Mouse (Mus musculus): ENCODE measurements around the gene Emx2. TPM values are rescaled to one million over a fixed set of nuclear protein-coding genes. Genes with fewer than 3 reads are reported as not detected.

Emx2 gene
- 10 to 100 TPM; 14.5 to 15.6 TPM for total RNA-seq (2021)
- long read RNA-seq, experiment 1, transcript Emx2-201 (3 exons, 2,916 nt): major isoform, 11 of 20 reads
- long read RNA-seq, experiment 1, partial matches to known transcripts: 0 of 20 reads
- long read RNA-seq, experiment 1, other reads (novel, unspliced or antisense): 9 of 20 reads
- long read RNA-seq, experiment 2, transcript Emx2-201 (3 exons, 2,916 nt): major isoform, 5 of 12 reads
- long read RNA-seq, experiment 2, partial matches to known transcripts: 1 of 12 reads
- long read RNA-seq, experiment 2, other reads (novel, unspliced or antisense): 6 of 12 reads

GRCm38 (mm10) chr19:59457951-59458742 is at the start of gene Emx2:
Gene Emx2, plus strand, starts transcription at chr19:59458372.
- Histone ChIP-seq H3K27ac (peak within 1 kb of the TSS; percentile 63), H3K4me3 (peak within 1 kb of the TSS; percentile 50)
- TF ChIP-seq CTCF (IDR thresholded peaks at IDR 0.05): no peak
- intact Hi-C loops (cut with DNase I): loop anchor here (2.0 to 5.0 kb wide), 3 partner anchors 69 to 485 kb away; partner anchors contain the start of gene Rab11fip2
- peak; percentile 58 to 63 for DNase-seq (ENCODE audit: extremely low spot score in 1 of 2, low spot score in 2 of 2)

- H3K4me3 ChIP-seq: no peak overlapping the region
- no peak; the same call in 1 of the 2 replicates for TF ChIP-seq CTCF (IDR thresholded peaks at IDR 0.05)
- intact Hi-C loops (cut with DNase I): loop anchor here (10.0 kb wide), 1 partner anchor 931 kb away; no protein-coding TSS in a partner anchor
- H3K27ac ChIP-seq: no peak overlapping the region
- no peak for DNase-seq (ENCODE audit: extremely low spot score in 1 of 2, low spot score in 2 of 2)
Measured at GRCm38 (mm10) chr19:59414128-59414527, 44.0 kb upstream of the Emx2 start.

GRCm38 (mm10) chr19:59418024-59418423 is 40.1 kb upstream of the Emx2 start:
- peak; percentile 88 for TF ChIP-seq CTCF (IDR thresholded peaks at IDR 0.05)
- intact Hi-C loops (cut with DNase I): loop anchor here (1.0 to 10.0 kb wide), 4 partner anchors 726 to 999 kb away; no protein-coding TSS in a partner anchor
- H3K4me3 ChIP-seq: peak overlapping the region; percentile 27
- DNase-seq (ENCODE audit: extremely low spot score in 1 of 2, low spot score in 2 of 2): peak; percentile 91 to 95
- H3K27ac ChIP-seq: no peak overlapping the region

- no peak overlapping the region for H3K4me3 ChIP-seq
- no peak for DNase-seq (ENCODE audit: extremely low spot score in 1 of 2, low spot score in 2 of 2)
- intact Hi-C loops (cut with DNase I): loop anchor here (1.0 to 10.0 kb wide), 4 partner anchors 726 to 998 kb away; no protein-coding TSS in a partner anchor
- no peak overlapping the region for H3K27ac ChIP-seq
- no peak for TF ChIP-seq CTCF (IDR thresholded peaks at IDR 0.05)
Measured at GRCm38 (mm10) chr19:59418671-59419070, 39.5 kb upstream of the Emx2 start.

GRCm38 (mm10) chr19:59422393-59422792 is 35.8 kb upstream of the Emx2 start:
- no peak for DNase-seq (ENCODE audit: extremely low spot score in 1 of 2, low spot score in 2 of 2)
- no peak for TF ChIP-seq CTCF (IDR thresholded peaks at IDR 0.05)
- H3K27ac ChIP-seq: no peak overlapping the region
- no peak overlapping the region for H3K4me3 ChIP-seq
- intact Hi-C loops (cut with DNase I): no loop called here

- Histone ChIP-seq H3K4me3 (no peak overlapping the region), H3K27ac (no peak overlapping the region)
- DNase-seq (ENCODE audit: extremely low spot score in 1 of 2, low spot score in 2 of 2): no peak
- TF ChIP-seq CTCF (IDR thresholded peaks at IDR 0.05): no peak
- intact Hi-C loops (cut with DNase I): no loop called here
Measured at GRCm38 (mm10) chr19:59423685-59424084, 34.5 kb upstream of the Emx2 start.

- H3K4me3 ChIP-seq: no peak overlapping the region
- no peak for DNase-seq (ENCODE audit: extremely low spot score in 1 of 2, low spot score in 2 of 2)
- intact Hi-C loops (cut with DNase I): no loop called here
- H3K27ac ChIP-seq: no peak overlapping the region
- no peak for TF ChIP-seq CTCF (IDR thresholded peaks at IDR 0.05)
Measured at GRCm38 (mm10) chr19:59424975-59425374, 33.2 kb upstream of the Emx2 start.

- intact Hi-C loops (cut with DNase I): no loop called here
- no peak overlapping the region for H3K27ac ChIP-seq
- DNase-seq (ENCODE audit: extremely low spot score in 1 of 2, low spot score in 2 of 2): no peak
- H3K4me3 ChIP-seq: no peak overlapping the region
- no peak for TF ChIP-seq CTCF (IDR thresholded peaks at IDR 0.05)
Measured at GRCm38 (mm10) chr19:59432286-59432685, 25.9 kb upstream of the Emx2 start.

GRCm38 (mm10) chr19:59450561-59451135 is 7.5 kb upstream of the Emx2 start:
- no peak for TF ChIP-seq CTCF (IDR thresholded peaks at IDR 0.05)
- DNase-seq (ENCODE audit: extremely low spot score in 1 of 2, low spot score in 2 of 2): no peak
- intact Hi-C loops (cut with DNase I): loop anchor here (5.0 kb wide), 1 partner anchor 292 kb away; no protein-coding TSS in a partner anchor
- Histone ChIP-seq H3K27ac (no peak overlapping the region), H3K4me3 (no peak overlapping the region)

GRCm38 (mm10) chr19:59451441-59451951 is 6.7 kb upstream of the Emx2 start:
- TF ChIP-seq CTCF (IDR thresholded peaks at IDR 0.05): no peak
- intact Hi-C loops (cut with DNase I): loop anchor here (5.0 kb wide), 1 partner anchor 291 kb away; no protein-coding TSS in a partner anchor
- Histone ChIP-seq H3K27ac (no peak overlapping the region), H3K4me3 (peak overlapping the region; percentile 21; the same call in 1 of the 2 replicates)
- DNase-seq (ENCODE audit: extremely low spot score in 1 of 2, low spot score in 2 of 2): no peak

- H3K4me3 ChIP-seq: no peak overlapping the region
- intact Hi-C loops (cut with DNase I): loop anchor here (5.0 kb wide), 1 partner anchor 290 kb away; no protein-coding TSS in a partner anchor
- H3K27ac ChIP-seq: no peak overlapping the region
- no peak for TF ChIP-seq CTCF (IDR thresholded peaks at IDR 0.05)
- DNase-seq (ENCODE audit: extremely low spot score in 1 of 2, low spot score in 2 of 2): no peak
Measured at GRCm38 (mm10) chr19:59452321-59452720, 5.9 kb upstream of the Emx2 start.

All from left cerebral cortex, adult 2 months (tissue).